Mouse (Mus musculus) layer of hippocampus, adult 18-20 months (tissue): ENCODE data around the gene Arsa. TPM values are rescaled to one million over a fixed set of nuclear protein-coding genes. Genes with fewer than 3 reads are reported as not detected.

Source experiments
- DNase-seq, 2 experiments: peaks; one replicate each; pipeline ENCODE4 v3.0.0; 2022; ENCODE audit warnings: low spot score in 2 of 2
- long read RNA-seq: library from polyadenylated mRNA; stranded (forward); transcript quantifications from one replicate; pipeline ENCODE4 v2.0.0, GENCODE M21; 2021
- total RNA-seq, 2 experiments: library from RNA; stranded (reverse); gene quantifications; 2 replicates each; pipeline ENCODE4 v1.2.3; 2021

Gene Arsa
- 10 to 100 TPM; 28.1 to 29.6 TPM for total RNA-seq
- long read RNA-seq, partial matches to known transcripts: 15 of 16 reads
- long read RNA-seq, other reads (novel, unspliced or antisense): 1 of 16 reads

GRCm38 (mm10) chr15:89477091-89477491 is at the start of gene Arsa:
TSS of gene Arsa (minus strand) at chr15:89477425.
- DNase-seq: no peak

GRCm38 (mm10) chr15:89526776-89527325 is 49.6 kb upstream of the Arsa start:
- DNase-seq: no peak

- DNase-seq: no peak
Measured at GRCm38 (mm10) chr15:89525896-89526295, 48.7 kb upstream of the Arsa start.

- no peak for DNase-seq
Measured at GRCm38 (mm10) chr15:89525464-89525863, 48.2 kb upstream of the Arsa start.

DNA sequence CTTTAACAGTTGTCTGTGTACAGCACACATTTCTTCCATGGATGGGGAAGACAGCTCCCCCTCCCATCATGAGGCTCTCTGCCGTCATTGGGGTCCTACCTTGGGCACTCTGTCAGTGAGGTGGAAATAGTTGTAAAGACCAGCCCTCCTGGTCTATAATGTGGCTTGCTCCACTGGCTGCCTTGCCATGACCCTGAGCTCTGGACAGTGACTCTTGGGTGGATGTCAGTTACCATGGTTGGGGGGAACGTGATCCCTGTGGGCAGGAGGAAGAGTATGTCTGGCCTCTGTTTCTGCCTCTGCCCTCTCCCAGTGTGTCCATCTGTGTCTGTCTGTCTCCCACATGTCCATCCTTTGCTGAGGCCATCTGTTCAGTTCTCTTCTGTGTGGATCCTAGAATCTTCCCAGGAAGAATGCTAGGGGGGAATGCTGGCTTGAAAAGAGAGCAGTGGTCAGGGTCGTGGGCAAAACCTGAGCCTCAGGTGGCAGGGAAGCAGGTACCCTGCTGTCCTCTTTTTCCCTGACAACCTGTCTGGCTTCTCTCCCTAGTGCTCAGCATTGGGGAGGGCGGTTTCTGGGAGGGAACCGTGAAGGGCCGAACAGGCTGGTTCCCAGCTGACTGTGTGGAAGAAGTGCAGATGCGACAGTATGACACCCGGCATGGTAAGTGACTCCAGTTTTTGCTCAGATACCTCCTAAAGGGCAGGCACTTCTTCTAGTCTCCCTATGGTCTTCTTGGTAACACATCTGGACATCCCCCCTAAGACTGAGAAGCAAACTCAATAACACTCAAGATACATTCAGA is 47.6 kb upstream of the Arsa start:
- no peak for DNase-seq

DNA sequence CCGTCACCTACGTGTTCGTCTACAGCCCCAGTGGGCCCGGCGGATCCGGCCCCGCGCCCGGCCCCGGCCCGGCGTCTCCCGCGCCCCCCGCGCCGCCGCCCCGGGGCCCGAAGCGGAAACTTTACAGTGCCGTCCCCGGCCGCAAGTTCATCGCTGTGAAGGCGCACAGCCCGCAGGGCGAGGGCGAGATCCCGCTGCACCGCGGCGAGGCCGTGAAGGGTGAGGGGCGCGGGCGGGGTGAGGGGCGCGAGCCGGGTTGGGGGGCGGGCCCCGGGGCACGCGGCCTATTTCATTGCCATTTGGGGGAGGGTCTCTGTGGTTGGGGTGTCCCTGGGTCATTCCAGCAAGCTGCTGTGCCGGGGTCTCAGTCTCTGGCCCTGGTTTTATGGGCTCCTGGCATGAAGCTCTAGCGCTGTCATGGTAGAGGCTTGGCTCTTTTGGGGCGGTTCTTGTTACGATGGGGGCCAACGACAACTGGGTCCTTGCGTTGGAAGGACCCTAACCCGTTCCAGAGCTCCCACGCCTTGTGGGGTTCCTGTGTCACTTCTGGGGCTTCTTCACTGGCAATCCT is 46.9 kb upstream of the Arsa start:
- DNase-seq: no peak

DNA sequence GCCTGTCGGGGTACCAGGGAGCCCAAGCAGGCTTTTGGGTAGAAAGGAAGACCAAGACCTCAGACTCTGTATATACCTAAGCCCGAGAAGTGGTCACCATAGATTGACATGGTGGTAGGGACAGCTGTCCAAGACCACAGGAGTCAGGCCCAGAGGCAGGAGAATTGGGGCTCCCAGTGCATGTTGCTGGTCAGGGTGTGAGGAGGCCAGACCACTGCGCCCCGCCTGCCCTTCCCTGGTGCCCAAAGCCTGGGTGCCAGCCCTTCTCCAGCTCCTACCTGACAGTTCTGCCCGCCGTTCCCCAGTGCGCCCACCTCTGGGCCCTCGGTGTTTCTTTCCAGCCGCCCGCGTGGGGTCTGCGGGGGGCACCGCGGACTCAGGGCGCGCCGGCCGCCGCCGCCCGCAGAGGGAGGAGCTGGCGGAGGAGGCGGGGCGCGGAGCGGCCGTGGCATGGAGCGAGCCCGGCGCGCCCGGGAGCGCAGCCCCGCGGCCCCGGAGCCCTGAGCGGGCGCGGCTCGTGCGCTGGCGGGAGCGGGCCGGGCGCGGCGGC is 46.1 kb upstream of the Arsa start:
- DNase-seq: no peak

DNA sequence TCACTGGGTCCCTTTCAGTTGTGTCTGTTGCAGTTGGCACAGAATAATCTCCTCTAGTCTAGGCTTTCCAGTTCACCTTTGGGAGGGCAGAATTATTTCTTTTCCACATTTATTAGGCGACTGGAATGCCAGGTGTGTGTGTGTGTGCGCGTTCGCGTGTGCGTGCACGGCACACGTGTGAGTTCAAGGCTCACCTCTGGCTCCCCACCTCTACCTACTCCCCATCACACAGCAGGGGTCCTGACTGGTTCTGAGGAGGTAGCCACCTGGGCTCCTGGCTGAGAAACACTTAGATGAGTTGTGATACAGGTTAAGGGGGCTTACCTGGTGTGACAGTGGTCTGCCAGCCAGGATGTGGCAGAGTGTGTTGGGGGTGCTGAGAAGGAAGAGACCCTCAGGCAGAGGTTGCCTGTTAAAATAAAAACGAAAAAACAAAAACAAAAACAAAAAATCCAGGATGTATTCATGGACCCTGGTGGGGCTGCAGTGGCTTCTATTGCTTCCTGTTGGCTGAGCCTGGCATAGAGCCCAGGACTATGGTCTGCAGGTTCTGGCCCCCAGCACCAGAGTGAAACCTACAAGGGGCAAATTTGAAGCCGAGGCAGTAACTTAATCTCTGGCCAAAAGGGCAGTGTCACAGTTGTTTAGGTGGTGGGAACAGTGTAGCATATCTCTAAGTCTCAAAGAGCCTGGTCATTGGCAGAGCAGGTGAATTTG is 45.5 kb upstream of the Arsa start:
- no peak for DNase-seq

DNA sequence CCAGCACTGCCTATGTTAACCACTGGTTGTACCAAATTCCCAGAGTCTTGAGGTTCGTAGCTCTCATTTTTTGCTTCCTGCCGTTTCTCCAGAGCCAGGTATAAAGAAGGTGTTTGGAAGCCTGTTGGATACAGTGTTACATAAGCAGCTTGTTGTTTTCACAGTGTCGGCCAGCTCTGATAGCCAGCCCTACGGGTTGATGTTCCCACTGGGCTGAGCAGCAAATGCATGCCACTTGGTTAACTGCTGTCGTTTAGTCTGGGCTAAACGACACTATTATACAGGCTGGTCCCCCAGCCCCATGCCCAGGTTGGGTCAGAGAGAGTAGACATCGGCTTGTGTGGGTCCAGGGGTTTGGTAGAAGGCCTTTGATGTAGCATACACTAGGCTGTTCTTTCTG is 44.7 kb upstream of the Arsa start:
- DNase-seq: no peak

- no peak for DNase-seq
Measured at GRCm38 (mm10) chr15:89512679-89513078, 35.5 kb upstream of the Arsa start.

DNA sequence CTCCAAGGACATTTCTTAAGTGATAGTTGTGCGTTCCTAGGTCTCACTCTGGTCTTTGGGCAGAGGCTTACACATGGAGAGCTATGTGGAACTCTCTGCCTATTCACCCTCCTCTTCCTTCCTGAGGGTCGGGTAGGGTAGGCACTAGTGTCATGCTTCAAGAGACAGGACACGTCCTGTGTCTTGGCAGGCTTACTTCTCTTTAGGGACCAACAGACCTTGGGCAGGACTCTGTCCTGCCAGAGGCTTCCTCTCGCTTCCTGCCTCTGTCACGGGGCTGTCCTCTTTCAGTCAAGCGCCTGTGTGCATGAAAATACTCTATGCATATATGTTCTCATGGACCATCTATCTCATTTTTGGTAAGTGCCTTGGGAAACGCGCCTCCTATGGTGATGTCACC is 30.5 kb upstream of the Arsa start:
- DNase-seq: no peak

GRCm38 (mm10) chr15:89504838-89505237 is 27.6 kb upstream of the Arsa start:
- DNase-seq: no peak

DNA sequence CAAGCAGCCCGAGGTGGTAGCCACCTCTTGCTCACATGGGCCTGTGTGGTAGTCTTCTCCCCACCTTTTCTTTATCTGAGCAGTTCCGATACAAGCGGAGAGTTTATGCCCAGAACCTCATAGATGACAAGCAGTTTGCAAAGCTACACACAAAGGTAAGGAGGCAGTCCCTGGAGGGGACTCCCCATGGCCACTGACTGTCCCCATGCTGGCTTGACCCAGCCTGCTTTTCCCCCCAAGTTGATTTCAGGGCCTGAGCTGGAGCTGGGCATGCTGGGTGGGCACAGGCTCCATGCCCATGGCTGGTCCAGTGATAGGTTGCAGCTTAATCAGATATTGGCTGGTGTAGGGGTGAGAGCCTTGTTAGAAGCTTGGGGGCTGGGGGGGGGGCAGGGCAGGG is 24.1 kb upstream of the Arsa start:
- DNase-seq: no peak

DNA sequence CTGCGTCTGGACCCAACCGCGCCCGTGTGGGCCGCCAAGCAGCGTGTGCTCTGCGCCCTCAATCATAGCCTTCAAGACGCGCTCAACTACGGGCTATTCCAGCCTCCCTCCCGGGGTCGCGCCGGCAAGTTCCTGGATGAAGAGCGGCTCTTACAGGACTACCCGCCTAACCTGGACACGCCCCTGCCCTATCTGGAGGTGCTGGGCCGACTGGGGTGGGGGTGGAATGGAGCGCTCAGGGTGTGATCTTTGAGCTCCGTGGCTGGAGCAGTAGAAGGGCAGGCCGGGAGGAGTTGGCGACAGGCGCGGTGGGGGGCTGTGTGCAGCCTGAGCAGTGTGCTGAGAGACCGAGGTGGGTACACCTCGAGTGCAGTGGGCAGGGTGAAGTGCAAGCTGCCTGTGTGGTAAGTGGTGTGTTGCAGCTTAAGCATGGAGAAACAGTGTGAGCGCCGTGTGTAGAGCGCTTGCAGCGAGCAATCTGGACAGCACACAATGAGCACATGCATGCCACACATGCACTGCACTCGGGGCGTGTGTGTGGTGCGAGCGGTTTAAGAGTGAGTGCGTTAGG is 23.1 kb upstream of the Arsa start:
- DNase-seq: peak in 1 of 2 experiments; percentile 41

DNA sequence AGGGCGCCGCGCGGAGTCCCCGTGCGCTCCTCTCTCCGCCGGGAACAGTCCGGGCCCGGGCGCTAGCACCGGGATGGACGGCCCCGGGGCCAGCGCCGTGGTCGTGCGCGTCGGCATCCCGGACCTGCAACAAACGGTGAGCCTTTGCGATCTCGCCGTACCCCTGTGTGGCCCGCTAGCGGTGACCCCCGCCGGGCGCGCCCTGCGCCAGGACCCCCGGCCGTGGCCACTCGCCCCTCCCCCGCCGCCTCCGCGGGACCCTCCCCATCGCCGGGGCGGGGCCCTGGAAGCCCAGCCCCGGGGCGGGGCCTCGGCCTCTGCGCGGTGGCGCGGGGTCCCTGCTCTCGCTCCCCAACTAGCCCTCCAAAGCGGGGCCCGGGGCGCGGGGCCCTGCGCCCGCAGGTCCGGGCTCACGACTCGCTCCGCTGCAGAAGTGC is 22.6 kb upstream of the Arsa start:
- peak in 1 of 2 experiments; percentile 62 for DNase-seq

- DNase-seq: peak in 1 of 2 experiments; percentile 32
Measured at GRCm38 (mm10) chr15:89498961-89499688, 21.9 kb upstream of the Arsa start, which contains the start of gene Shank3. TSS of gene Shank3 (plus strand) at chr15:89499623.

DNA sequence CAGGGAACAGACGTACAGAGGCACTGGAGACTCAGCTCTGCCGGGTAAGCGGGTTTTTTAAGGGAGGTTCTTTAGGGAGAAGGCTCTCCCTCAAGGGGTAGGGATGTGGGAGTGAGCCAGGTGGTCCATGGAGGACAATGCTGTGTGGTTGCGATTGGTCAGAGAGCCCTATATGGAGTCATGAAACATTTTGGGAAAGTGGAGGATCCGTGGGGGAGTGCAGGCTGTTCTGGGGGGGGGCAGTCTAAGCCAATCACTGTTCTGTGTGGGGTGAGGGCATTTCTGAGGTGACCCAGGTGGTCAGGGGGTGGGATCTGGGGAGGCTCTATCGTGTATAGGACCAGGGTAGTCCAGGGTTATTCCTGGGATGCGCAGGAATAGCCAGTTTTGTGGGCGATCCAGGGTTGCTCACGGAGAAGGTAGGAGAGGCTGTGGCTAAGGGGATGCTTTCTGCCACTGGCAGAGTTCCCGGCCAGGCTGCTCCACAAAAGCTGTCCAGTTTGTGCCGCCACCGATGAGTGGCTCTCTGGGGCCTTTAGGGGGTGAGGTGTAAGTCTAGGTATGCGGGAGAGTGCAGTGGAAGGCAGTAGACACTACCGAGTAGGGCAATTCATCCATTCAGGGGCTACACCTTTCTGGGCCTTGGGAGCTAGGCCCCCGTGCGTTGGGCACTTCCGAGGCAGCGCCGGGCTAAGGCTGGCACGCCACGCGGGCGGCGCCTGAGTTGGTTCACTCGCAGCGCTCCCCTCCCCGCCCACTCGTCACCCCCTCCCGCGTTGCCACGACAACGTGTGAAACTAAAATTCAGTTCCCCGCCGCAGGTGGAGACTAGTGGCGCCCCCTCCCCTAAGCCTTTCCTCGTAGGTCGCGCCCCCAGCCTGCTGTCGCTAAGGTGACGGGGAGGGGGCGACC is 21.1 kb upstream of the Arsa start:
- peak; percentile 81 to 87 for DNase-seq

GRCm38 (mm10) chr15:89497391-89498048 is 20.3 kb upstream of the Arsa start:
- DNase-seq: no peak

DNA sequence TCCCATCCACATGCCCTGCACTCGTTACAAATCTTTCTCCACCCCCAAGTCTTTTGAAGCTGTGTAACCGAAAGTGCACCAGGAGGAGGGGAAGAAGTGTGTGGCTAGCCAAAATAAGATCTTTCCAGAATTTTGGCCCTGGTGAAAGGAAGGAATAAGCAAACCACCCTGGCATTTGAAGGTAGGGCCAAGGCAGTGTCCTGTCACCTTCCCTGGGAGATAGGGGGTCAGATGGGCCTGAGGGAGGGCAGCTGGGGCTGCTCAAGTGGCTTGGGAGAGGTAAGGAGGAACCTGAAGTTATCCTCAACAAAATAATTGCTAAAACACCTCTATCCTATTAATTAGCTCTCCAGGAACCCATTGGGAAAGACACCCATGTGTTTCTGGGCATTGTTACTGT is 19.6 kb upstream of the Arsa start:
- no peak for DNase-seq
